Mouse (Mus musculus) hindbrain, embryonic 12.5 days (tissue): Measurements from ENCODE around the gene Haao. TPM values are rescaled to one million over a fixed set of nuclear protein-coding genes. Genes with fewer than 3 reads are reported as not detected.

Source experiments
- ATAC-seq: fragments of 200-750 bp; cut with Nextera tagmentation; 2 replicates; pipeline ENCODE4 v1.8.0; 2017; ENCODE audit warnings: moderate TSS enrichment; ENCODE audit not compliant: low FRiP score
- H3K27ac ChIP-seq: fragments of 300-500 bp; sonication (generic); 2 replicates; pipeline ENCODE4 v1.5.1; 2016; ENCODE audit warnings: mild to moderate bottlenecking
- H3K27me3 ChIP-seq: fragments of 300-500 bp; sonication (generic); 2 replicates; pipeline ENCODE4 v1.6.1; 2016; ENCODE audit warnings: mild to moderate bottlenecking
- H3K36me3 ChIP-seq: fragments of 300-500 bp; sonication (generic); 2 replicates; pipeline ENCODE4 v1.6.1; 2016; ENCODE audit warnings: mild to moderate bottlenecking
- H3K4me1 ChIP-seq: fragments of 300-500 bp; sonication (generic); 2 replicates; pipeline ENCODE4 v1.6.1; 2016
- H3K4me2 ChIP-seq: fragments of 300-500 bp; sonication (generic); replicated peaks from 2 replicates; pipeline ENCODE4 v1.6.1; 2016; ENCODE audit warnings: mild to moderate bottlenecking
- H3K4me3 ChIP-seq: fragments of 300-500 bp; sonication (generic); 2 replicates; pipeline ENCODE4 v1.5.1; 2016; ENCODE audit warnings: mild to moderate bottlenecking
- H3K9ac ChIP-seq: fragments of 300-500 bp; sonication (generic); 2 replicates; pipeline ENCODE4 v1.6.1; 2016; ENCODE audit warnings: mild to moderate bottlenecking, moderate library complexity
- H3K9me3 ChIP-seq: fragments of 300-500 bp; sonication (generic); replicated peaks from 2 replicates; pipeline ENCODE4 v1.6.1; 2016; ENCODE audit warnings: mild to moderate bottlenecking
- WGBS: fragments of 180-500 bp; shearing (Covaris S2); methylation state at CpG from one replicate; pipeline ENCODE4 v1.1.7; 2016; 5-methylcytosine and 5-hydroxymethylcytosine counted together
- polyA plus RNA-seq: library from polyadenylated mRNA; unstranded; fragments of >200 nt; fragmentation: Nextera tagmentation; extraction: Ambion mirVana; gene quantifications from 2 replicates; pipeline ENCODE4 v1.2.1, GENCODE M21; 2016

Haao gene
- 0.30 TPM in 1 of 2 replicates, not detected in the other for polyA plus RNA-seq

GRCm38 (mm10) chr17:83847815-83848214, at the start of gene Haao:
Gene Haao (minus strand): TSS chr17:83847963.
- Histone ChIP-seq H3K27ac (no peak within 1 kb of the TSS), H3K4me3 (no peak within 1 kb of the TSS), H3K4me1 (peaks cover 16% of the 10 kb centered on the region), H3K9ac (no peak within 1 kb of the TSS), H3K36me3 (no peaks in the 10 kb centered on the region), H3K9me3 (no peaks in the 10 kb centered on the region), H3K27me3 (no peaks in the 10 kb centered on the region), H3K4me2 (no peak within 1 kb of the TSS)
- WGBS, result 84% methylated on average over 3 of the region's 3 CpGs
- ATAC-seq, result no peak

- Histone ChIP-seq H3K4me1 (peaks cover 15% of the 10 kb centered on the region; the same call in 1 of the 2 replicates), H3K36me3 (no peaks in the 10 kb centered on the region), H3K27ac (no peak overlapping the region), H3K9ac (no peak overlapping the region), H3K9me3 (no peaks in the 10 kb centered on the region), H3K27me3 (no peaks in the 10 kb centered on the region), H3K4me2 (no peak overlapping the region), H3K4me3 (no peak overlapping the region)
- 59% methylated on average over 8 of the region's 8 CpGs for WGBS
- no peak for ATAC-seq
Measured at GRCm38 (mm10) chr17:83897361-83897799, 49.6 kb upstream of the Haao start.

- no peaks in the 10 kb centered on the region for H3K27me3 ChIP-seq
- H3K9me3 ChIP-seq, result no peaks in the 10 kb centered on the region
- H3K4me2 ChIP-seq, result no peak overlapping the region
- no peak overlapping the region for H3K4me3 ChIP-seq
- peaks cover 9% of the 10 kb centered on the region for H3K4me1 ChIP-seq
- H3K36me3 ChIP-seq, result no peaks in the 10 kb centered on the region
- 30% methylated on average over 10 of the region's 10 CpGs for WGBS
- no peak overlapping the region for H3K27ac ChIP-seq
- ATAC-seq, result peak; percentile 32; the same call in 1 of the 2 replicates
- H3K9ac ChIP-seq, result no peak overlapping the region
Measured at GRCm38 (mm10) chr17:83896723-83897122, 49.0 kb upstream of the Haao start.

GRCm38 (mm10) chr17:83895321-83895770, 47.6 kb upstream of the Haao start:
- no peak overlapping the region for H3K4me2 ChIP-seq
- no peaks in the 10 kb centered on the region for H3K9me3 ChIP-seq
- H3K4me3 ChIP-seq, result no peak overlapping the region
- peaks cover 11% of the 10 kb centered on the region; the same call in 1 of the 2 replicates for H3K4me1 ChIP-seq
- H3K27ac ChIP-seq, result peak overlapping the region; percentile 5; the same call in 1 of the 2 replicates
- no peak for ATAC-seq
- H3K27me3 ChIP-seq, result no peaks in the 10 kb centered on the region
- no peaks in the 10 kb centered on the region for H3K36me3 ChIP-seq
- no peak overlapping the region for H3K9ac ChIP-seq
- WGBS, result 43% methylated on average over 8 of the region's 8 CpGs

- Histone ChIP-seq H3K27ac (no peak overlapping the region), H3K9ac (no peak overlapping the region), H3K9me3 (no peaks in the 10 kb centered on the region), H3K4me2 (no peak overlapping the region), H3K4me1 (peaks cover 18% of the 10 kb centered on the region), H3K4me3 (no peak overlapping the region), H3K27me3 (no peaks in the 10 kb centered on the region), H3K36me3 (no peaks in the 10 kb centered on the region)
- WGBS, result 91% methylated on average over 4 of the region's 4 CpGs
- no peak for ATAC-seq
Measured at GRCm38 (mm10) chr17:83893134-83893533, 45.4 kb upstream of the Haao start.

- Histone ChIP-seq H3K27ac (no peak overlapping the region), H3K9ac (no peak overlapping the region), H3K4me2 (no peak overlapping the region), H3K27me3 (no peaks in the 10 kb centered on the region), H3K4me1 (peaks cover 18% of the 10 kb centered on the region), H3K9me3 (no peaks in the 10 kb centered on the region), H3K4me3 (no peak overlapping the region), H3K36me3 (no peaks in the 10 kb centered on the region)
- ATAC-seq, result no peak
- 72% methylated on average over 9 of the region's 9 CpGs for WGBS
Measured at GRCm38 (mm10) chr17:83891864-83892263, 44.1 kb upstream of the Haao start.

GRCm38 (mm10) chr17:83890373-83890696, 42.6 kb upstream of the Haao start:
- Histone ChIP-seq H3K27ac (no peak overlapping the region), H3K27me3 (no peaks in the 10 kb centered on the region), H3K4me3 (no peak overlapping the region), H3K9me3 (no peaks in the 10 kb centered on the region), H3K9ac (no peak overlapping the region), H3K4me2 (no peak overlapping the region), H3K4me1 (peaks cover 13% of the 10 kb centered on the region), H3K36me3 (no peaks in the 10 kb centered on the region)
- no peak for ATAC-seq
- WGBS, result 72% methylated on average over 5 of the region's 5 CpGs

- ATAC-seq, result no peak
- Histone ChIP-seq H3K27ac (no peak overlapping the region), H3K27me3 (no peaks in the 10 kb centered on the region), H3K4me2 (no peak overlapping the region), H3K9me3 (no peaks in the 10 kb centered on the region), H3K4me3 (no peak overlapping the region), H3K4me1 (peaks cover 11% of the 10 kb centered on the region), H3K36me3 (no peaks in the 10 kb centered on the region), H3K9ac (no peak overlapping the region)
- 66% methylated on average over 13 of the region's 13 CpGs for WGBS
Measured at GRCm38 (mm10) chr17:83889691-83890372, 42.1 kb upstream of the Haao start.

GRCm38 (mm10) chr17:83889329-83889690, 41.5 kb upstream of the Haao start:
- Histone ChIP-seq H3K27me3 (no peaks in the 10 kb centered on the region), H3K9ac (no peak overlapping the region), H3K4me3 (no peak overlapping the region), H3K9me3 (no peaks in the 10 kb centered on the region), H3K4me2 (no peak overlapping the region), H3K36me3 (no peaks in the 10 kb centered on the region), H3K27ac (no peak overlapping the region), H3K4me1 (peaks cover 11% of the 10 kb centered on the region)
- ATAC-seq, result no peak
- 92% methylated on average over 5 of the region's 5 CpGs for WGBS

GRCm38 (mm10) chr17:83887241-83887640, 39.5 kb upstream of the Haao start:
- Histone ChIP-seq H3K9me3 (no peaks in the 10 kb centered on the region), H3K4me1 (peaks cover 11% of the 10 kb centered on the region), H3K9ac (no peak overlapping the region), H3K27ac (no peak overlapping the region), H3K4me3 (no peak overlapping the region), H3K27me3 (no peaks in the 10 kb centered on the region), H3K36me3 (no peaks in the 10 kb centered on the region), H3K4me2 (no peak overlapping the region)
- no peak for ATAC-seq
- 76% methylated on average over 5 of the region's 5 CpGs for WGBS

GRCm38 (mm10) chr17:83886395-83886794, 38.6 kb upstream of the Haao start:
- Histone ChIP-seq H3K4me3 (no peak overlapping the region), H3K9me3 (no peaks in the 10 kb centered on the region), H3K27ac (no peak overlapping the region), H3K4me1 (peaks cover 7% of the 10 kb centered on the region), H3K4me2 (no peak overlapping the region), H3K36me3 (no peaks in the 10 kb centered on the region), H3K27me3 (no peaks in the 10 kb centered on the region), H3K9ac (no peak overlapping the region)
- ATAC-seq, result no peak
- WGBS, result 79% methylated on average over 3 of the region's 3 CpGs

GRCm38 (mm10) chr17:83885750-83886149, 38.0 kb upstream of the Haao start:
- 88% methylated on average over 5 of the region's 5 CpGs for whole genome bisulfite sequencing
- no peaks in the 10 kb centered on the region for H3K36me3 ChIP-seq
- H3K4me3 ChIP-seq, result no peak overlapping the region
- H3K27ac ChIP-seq, result no peak overlapping the region
- H3K9ac ChIP-seq, result no peak overlapping the region
- peaks cover 6% of the 10 kb centered on the region; the same call in 1 of the 2 replicates for H3K4me1 ChIP-seq
- H3K9me3 ChIP-seq, result no peaks in the 10 kb centered on the region
- H3K27me3 ChIP-seq, result no peaks in the 10 kb centered on the region
- ATAC-seq, result no peak
- no peak overlapping the region for H3K4me2 ChIP-seq

GRCm38 (mm10) chr17:83885021-83885582, 37.3 kb upstream of the Haao start:
- ATAC-seq, result no peak
- Histone ChIP-seq H3K27me3 (no peaks in the 10 kb centered on the region), H3K9ac (no peak overlapping the region), H3K36me3 (no peaks in the 10 kb centered on the region), H3K4me3 (no peak overlapping the region), H3K27ac (no peak overlapping the region), H3K9me3 (no peaks in the 10 kb centered on the region), H3K4me1 (peaks cover 5% of the 10 kb centered on the region; the same call in 1 of the 2 replicates), H3K4me2 (no peak overlapping the region)
- WGBS, result 92% methylated on average over 13 of the region's 13 CpGs
